Mouse (Mus musculus): ENCODE data around the gene Nynrin.

DNA sequence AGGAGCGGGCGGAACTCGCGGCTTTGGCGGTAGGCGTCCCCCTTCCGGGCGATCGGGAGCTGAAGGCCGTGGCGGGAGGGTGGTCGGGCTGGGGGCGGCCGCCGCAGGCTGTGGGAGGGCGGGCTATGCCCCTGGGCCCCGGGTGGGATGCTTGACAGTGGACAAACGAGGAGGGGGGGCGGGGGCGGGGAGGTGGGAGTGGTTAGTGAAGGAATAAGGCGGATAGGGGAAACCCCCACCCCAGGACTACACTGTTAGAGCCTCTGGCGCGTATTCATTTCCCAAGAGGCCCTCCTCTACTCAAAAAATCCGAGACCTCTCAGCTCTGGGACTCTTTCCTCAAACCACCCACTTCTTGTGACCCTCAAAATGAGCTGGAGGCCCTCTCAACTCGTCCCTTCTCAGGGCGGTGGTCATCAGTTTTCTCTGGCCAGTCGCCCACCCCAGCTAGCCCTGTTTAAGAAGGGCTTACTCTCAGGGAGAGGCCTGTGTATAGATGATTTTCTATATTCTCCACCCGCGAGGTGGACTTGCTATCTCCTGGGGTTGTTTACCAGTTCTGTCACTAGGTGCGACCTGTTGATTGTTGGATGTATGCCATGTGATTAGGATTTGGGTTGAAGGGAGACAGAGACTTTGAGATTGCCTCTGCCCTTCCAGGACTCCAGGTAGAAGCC lies 31.4 kb downstream of the Nynrin start:
- TF ChIP-seq CTCF (IDR thresholded peaks at IDR 0.05; ENCODE audit: control insufficient read depth, insufficient read depth, insufficient replicate concordance, low read depth, low read length) (no peak), POLR2A (IDR thresholded peaks at IDR 0.05; ENCODE audit: control insufficient read depth, low read depth, low read length) (no peak)
